ENCODE assay signal across 8 mouse cellular contexts in the genomic region with DNA sequence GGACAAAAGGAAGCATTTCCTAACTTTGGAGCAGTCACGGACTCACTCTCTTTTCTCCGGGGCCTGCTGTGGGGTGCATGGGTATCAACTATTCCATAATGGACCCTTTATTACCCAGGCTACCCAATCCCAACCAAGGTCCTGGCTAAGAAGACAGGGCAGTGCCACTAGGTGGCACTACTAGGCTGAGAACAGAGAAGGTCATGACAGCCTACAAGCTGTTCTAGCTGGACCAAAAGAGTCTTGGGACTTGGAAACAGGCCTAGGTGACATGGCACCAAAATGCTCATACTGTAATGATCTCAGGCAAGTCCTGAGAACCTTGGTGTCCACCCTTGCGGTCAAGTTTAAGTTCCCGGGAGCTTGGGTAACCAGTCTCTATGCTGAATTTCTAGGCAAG. TPM values are rescaled to one million over a fixed set of nuclear protein-coding genes. Genes with fewer than 3 reads are reported as not detected.
A peak's percentile ranks its signal among the peaks of the same experiment; 100 is the strongest.
DNase-seq lines count a peak whose midpoint lies in the region; ATAC-seq and TF ChIP-seq lines count a peak whose summit lies in the region.

No protein-coding gene starts in this region.

- dilution Hi-C loops in CH12.LX (cut with MboI; ENCODE audit: extremely low pct_ligation_motif_present, extremely low pct_unique_long_range_greater_than_20kb, low sequenced_read_pairs), result no loop called here

- no peaks in the 10 kb centered on the region for H3K4me1 ChIP-seq in intestine, postnatal 0 days (replicated peaks; ENCODE audit: control insufficient read depth, insufficient read depth, low read length)
- peaks cover 7% of the 10 kb centered on the region for H3K4me1 ChIP-seq in intestine, embryonic 15.5 days (replicated peaks)
- H3K4me1 ChIP-seq in CH12.LX (ENCODE audit: control insufficient read depth in 1 of 2, insufficient read depth in 2 of 2), result peaks cover 5 to 16% of the 10 kb centered on the region in 2 experiments; a peak in 2 of 4 replicates

- H3K36me3 ChIP-seq in intestine, postnatal 0 days (ENCODE audit: control insufficient read depth, insufficient read depth), result no peaks in the 10 kb centered on the region
- H3K36me3 ChIP-seq in intestine, embryonic 15.5 days, result no peaks in the 10 kb centered on the region
- H3K36me3 ChIP-seq in CH12.LX (replicated peaks in 1 of 2; ENCODE audit: control insufficient read depth in 1 of 2, insufficient read depth in 1 of 2, low read length in 1 of 2), result peaks cover 0 to 2% of the 10 kb centered on the region in 2 experiments

- H3K4me2 ChIP-seq in intestine, postnatal 0 days (replicated peaks; ENCODE audit: low read depth), result no peak overlapping the region
- no peak overlapping the region for H3K4me2 ChIP-seq in intestine, embryonic 15.5 days (replicated peaks)
- no peak overlapping the region for H3K4me2 ChIP-seq in CH12.LX (ENCODE audit: insufficient read depth, low read depth, poor library complexity, severe bottlenecking)

- peaks cover 6% of the 10 kb centered on the region; the same call in 1 of the 2 replicates for H3K27me3 ChIP-seq in intestine, postnatal 0 days (replicated peaks; ENCODE audit: control insufficient read depth, insufficient read depth, low read length)
- H3K27me3 ChIP-seq in intestine, embryonic 15.5 days (replicated peaks), result peaks cover 6% of the 10 kb centered on the region; the same call in 1 of the 2 replicates
- peaks cover 38% of the 10 kb centered on the region for H3K27me3 ChIP-seq in CH12.LX (replicated peaks)

- no peak for TF ChIP-seq EP300 in CH12.LX (IDR thresholded peaks at IDR 0.05; ENCODE audit: low read length)

- 54% methylated on average over 4 of the region's 4 CpGs for WGBS in intestine, postnatal 0 days
- WGBS in intestine, embryonic 15.5 days, result 58% methylated on average over 4 of the region's 4 CpGs

- H3K9ac ChIP-seq in intestine, postnatal 0 days (ENCODE audit: low read depth, low read length), result no peak overlapping the region
- no peak overlapping the region for H3K9ac ChIP-seq in intestine, embryonic 15.5 days
- H3K9ac ChIP-seq in CH12.LX (ENCODE audit: insufficient read depth, low read depth), result no peak overlapping the region

- peak; percentile 84 for TF ChIP-seq CTCF in intestine, postnatal 0 days (IDR thresholded peaks at IDR 0.05; ENCODE audit: low read depth)
- TF ChIP-seq CTCF in CH12.LX (conservative IDR thresholded peaks at IDR 0.05 in 1 of 2, IDR thresholded peaks at IDR 0.05 in 1 of 2; ENCODE audit: low read depth in 2 of 2, low read length in 2 of 2), result peak; percentile 54 to 91; a peak in 3 of 4 replicates

- H3K79me2 ChIP-seq in CH12.LX (replicated peaks; ENCODE audit: control insufficient read depth, extremely low read depth, insufficient read depth, poor library complexity, severe bottlenecking), result no peaks in the 10 kb centered on the region

- TF ChIP-seq RAD21 in CH12.LX (IDR thresholded peaks at IDR 0.05; ENCODE audit: low read depth, low read length), result peak; percentile 84

- no peak overlapping the region for H3K27ac ChIP-seq in intestine, postnatal 0 days (ENCODE audit: low read depth, low read length)
- H3K27ac ChIP-seq in intestine, embryonic 15.5 days, result no peak overlapping the region
- no peak overlapping the region for H3K27ac ChIP-seq in CH12.LX (ENCODE audit: insufficient read depth, low read depth)

- no peaks in the 10 kb centered on the region for H3K9me3 ChIP-seq in intestine, postnatal 0 days (ENCODE audit: control insufficient read depth)
- H3K9me3 ChIP-seq in intestine, embryonic 15.5 days, result no peaks in the 10 kb centered on the region
- H3K9me3 ChIP-seq in CH12.LX (replicated peaks; ENCODE audit: low read length), result no peaks in the 10 kb centered on the region

- in situ Hi-C loops in CH12.LX (cut with MboI; ENCODE audit: low pct_ligation_motif_present, low pct_unique_long_range_greater_than_20kb, low sequenced_read_pairs), result loop anchor here (25.0 kb wide), 1 partner anchor 250 kb away; a partner anchor contains a TSS

- peak; percentile 68 for DNase-seq in CH12.LX (ENCODE audit: extremely low read depth)
- DNase-seq in cerebellum, adult 11 months, result peak; percentile 77
- DNase-seq in forelimb bud, embryonic 11.5 days (ENCODE audit: low read depth, low spot score), result peak; percentile 48
- DNase-seq in kidney, postnatal 25 days, result peak; percentile 73 to 78
- DNase-seq in natural killer cell, adult 2 months (ENCODE audit: low spot score in 2 of 2), result peak; percentile 49 to 60
- peak; percentile 81 for DNase-seq in thymus, postnatal 4 days

- no peak for ATAC-seq in intestine, postnatal 0 days
- ATAC-seq in intestine, embryonic 15.5 days, result no peak

- H3K4me3 ChIP-seq in intestine, postnatal 0 days (ENCODE audit: low read depth, low read length), result no peak overlapping the region
- H3K4me3 ChIP-seq in intestine, embryonic 15.5 days (replicated peaks), result no peak overlapping the region
- H3K4me3 ChIP-seq in CH12.LX (replicated peaks in 1 of 3; ENCODE audit: low read depth in 2 of 3, low read length in 2 of 3, poor library complexity in 1 of 3), result no peak overlapping the region

- no peak for TF ChIP-seq POLR2A in CH12.LX (IDR thresholded peaks at IDR 0.05; ENCODE audit: low read depth, low read length)

TF ChIP-seq in CH12.LX, 34 proteins besides CTCF, POLR2A, EP300 and RAD21:
- TF ChIP-seq MAZ (IDR thresholded peaks at IDR 0.05; ENCODE audit: low read depth, low read length) (no peak), SMC3 (IDR thresholded peaks at IDR 0.05; ENCODE audit: low read depth, low read length) (peak; percentile 80)

RNA-seq across cellular contexts. Expression of a gene that starts 5.3 kb away (rescaled TPM):
- polyA plus RNA-seq in intestine, postnatal 0 days (2015; fragmentation: Nextera tagmentation; extraction: Ambion mirVana), result 8.4 and 9.5 TPM in 2 replicates
- polyA plus RNA-seq in intestine, embryonic 15.5 days (2015; fragmentation: Nextera tagmentation; extraction: Ambion mirVana), result 20.2 and 20.7 TPM in 2 replicates
- total RNA-seq in CH12.LX (2012; rRNA removed) (5.6 and 10.0 TPM in 2 replicates), CH12.LX (2014; rRNA removed) (8.6 and 11.0 TPM in 2 replicates)
- 3.0 and 3.4 TPM in 2 replicates for polyA plus RNA-seq in CH12.LX (2012; ENCODE audit: insufficient read length, low read depth)

RNA-seq across cellular contexts. Expression of a gene that starts 5.6 kb away (rescaled TPM):
- 2.6 and 2.7 TPM in 2 replicates for polyA plus RNA-seq in intestine, postnatal 0 days (2015; fragmentation: Nextera tagmentation; extraction: Ambion mirVana)
- polyA plus RNA-seq in intestine, embryonic 15.5 days (2015; fragmentation: Nextera tagmentation; extraction: Ambion mirVana), result 4.6 TPM in 2 replicates
- total RNA-seq in CH12.LX (2012; rRNA removed), result 11.4 and 16.5 TPM in 2 replicates
- 1.7 and 2.5 TPM in 2 replicates for total RNA-seq in CH12.LX (2014; rRNA removed)
- polyA plus RNA-seq in CH12.LX (2012; ENCODE audit: insufficient read length, low read depth), result 1.7 and 2.9 TPM in 2 replicates

RNA-seq across cellular contexts. Expression of a gene that starts 38.8 kb away (rescaled TPM):
- polyA plus RNA-seq in intestine, postnatal 0 days (2015; fragmentation: Nextera tagmentation; extraction: Ambion mirVana), result 14.9 and 16.0 TPM in 2 replicates
- 15.5 and 18.2 TPM in 2 replicates for polyA plus RNA-seq in intestine, embryonic 15.5 days (2015; fragmentation: Nextera tagmentation; extraction: Ambion mirVana)
- total RNA-seq in CH12.LX (2012; rRNA removed) (5.9 and 6.2 TPM in 2 replicates), CH12.LX (2014; rRNA removed) (5.2 and 5.4 TPM in 2 replicates)
- 17.0 and 20.6 TPM in 2 replicates for polyA plus RNA-seq in CH12.LX (2012; ENCODE audit: insufficient read length, low read depth)
